Mouse (Mus musculus) intestine, postnatal 0 days (tissue): ENCODE measurements around the gene Fam71a. TPM values are rescaled to one million over a fixed set of nuclear protein-coding genes. Genes with fewer than 3 reads are reported as not detected.

ENCODE experiments used
- ATAC-seq: fragments of 200-750 bp; cut with Nextera tagmentation; 2 replicates; pipeline ENCODE4 v1.8.0; 2017; ENCODE audit warnings: mild to moderate bottlenecking, moderate TSS enrichment, moderate library complexity
- H3K27ac ChIP-seq: fragments of 300-500 bp; sonication (generic); 2 replicates; pipeline ENCODE4 v1.5.1; 2014; ENCODE audit warnings: mild to moderate bottlenecking, low read depth, low read length, moderate library complexity
- H3K27me3 ChIP-seq: fragments of 300-500 bp; sonication (generic); replicated peaks from 2 replicates; pipeline ENCODE4 v1.6.1; 2014; ENCODE audit warnings: low read length, mixed read lengths; ENCODE audit not compliant: control insufficient read depth, insufficient read depth
- H3K36me3 ChIP-seq: fragments of 300-500 bp; sonication (generic); 2 replicates; pipeline ENCODE4 v1.6.1; 2014; ENCODE audit warnings: mild to moderate bottlenecking, moderate library complexity; ENCODE audit not compliant: control insufficient read depth, insufficient read depth
- H3K4me1 ChIP-seq: fragments of 300-500 bp; sonication (generic); replicated peaks from 2 replicates; pipeline ENCODE4 v1.6.1; 2014; ENCODE audit warnings: antibody characterized with exemption, low read length, mixed read lengths; ENCODE audit not compliant: control insufficient read depth, insufficient read depth
- H3K4me2 ChIP-seq: fragments of 300-500 bp; sonication (generic); replicated peaks from 2 replicates; pipeline ENCODE4 v1.6.1; 2014; ENCODE audit warnings: low read depth, mild to moderate bottlenecking, moderate library complexity
- H3K4me3 ChIP-seq: fragments of 300-500 bp; sonication (generic); 2 replicates; pipeline ENCODE4 v1.5.1; 2014; ENCODE audit warnings: low read depth, low read length
- H3K9ac ChIP-seq: fragments of 300-500 bp; sonication (generic); 2 replicates; pipeline ENCODE4 v1.6.1; 2014; ENCODE audit warnings: mild to moderate bottlenecking, low read depth, low read length
- H3K9me3 ChIP-seq: fragments of 300-500 bp; sonication (generic); 2 replicates; pipeline ENCODE4 v1.6.1; 2016; ENCODE audit warnings: mixed run types; ENCODE audit not compliant: control insufficient read depth
- CTCF ChIP-seq: sonication (generic); IDR thresholded peaks from 2 replicates; pipeline ENCODE4 v1.5.1; 2016; ENCODE audit warnings: low read depth, mild to moderate bottlenecking, control low read depth, antibody characterized with exemption, moderate library complexity
- WGBS: fragments of 180-500 bp; shearing (Covaris S2); extraction: QIAGEN DNeasy Blood & Tissue Kit; methylation state at CpG from one replicate; pipeline ENCODE4 v1.1.7; 2014; 5-methylcytosine and 5-hydroxymethylcytosine counted together
- polyA plus RNA-seq: library from polyadenylated mRNA; unstranded; fragments of >200 nt; fragmentation: Nextera tagmentation; extraction: Ambion mirVana; gene quantifications from 2 replicates; pipeline ENCODE4 v1.2.1, GENCODE M21; 2015

The Fam71a gene
- polyA plus RNA-seq, 1 experiment from 2014 or later, result not detected

GRCm38 (mm10) chr1:191135406-191135805, 29.2 kb downstream of the Fam71a start:
- 28% methylated on average over 4 of the region's 4 CpGs for WGBS
- peaks cover 5% of the 10 kb centered on the region; the same call in 1 of the 2 replicates for H3K4me1 ChIP-seq
- peak; percentile 82 for ATAC-seq
- H3K4me2 ChIP-seq, result no peak overlapping the region
- no peak overlapping the region for H3K9ac ChIP-seq
- no peaks in the 10 kb centered on the region for H3K36me3 ChIP-seq
- no peak for TF ChIP-seq CTCF
- no peaks in the 10 kb centered on the region for H3K9me3 ChIP-seq
- H3K4me3 ChIP-seq, result no peak overlapping the region
- H3K27me3 ChIP-seq, result no peaks in the 10 kb centered on the region
- H3K27ac ChIP-seq, result no peak overlapping the region

GRCm38 (mm10) chr1:191132934-191133333, 31.7 kb downstream of the Fam71a start:
- Histone ChIP-seq H3K4me1 (peaks cover 5% of the 10 kb centered on the region; the same call in 1 of the 2 replicates), H3K4me3 (no peak overlapping the region), H3K36me3 (no peaks in the 10 kb centered on the region), H3K4me2 (no peak overlapping the region), H3K27ac (no peak overlapping the region), H3K9me3 (no peaks in the 10 kb centered on the region), H3K27me3 (no peaks in the 10 kb centered on the region), H3K9ac (no peak overlapping the region)
- no peak for ATAC-seq
- 42% methylated on average over 5 of the region's 5 CpGs for WGBS
- no peak for TF ChIP-seq CTCF

DNA sequence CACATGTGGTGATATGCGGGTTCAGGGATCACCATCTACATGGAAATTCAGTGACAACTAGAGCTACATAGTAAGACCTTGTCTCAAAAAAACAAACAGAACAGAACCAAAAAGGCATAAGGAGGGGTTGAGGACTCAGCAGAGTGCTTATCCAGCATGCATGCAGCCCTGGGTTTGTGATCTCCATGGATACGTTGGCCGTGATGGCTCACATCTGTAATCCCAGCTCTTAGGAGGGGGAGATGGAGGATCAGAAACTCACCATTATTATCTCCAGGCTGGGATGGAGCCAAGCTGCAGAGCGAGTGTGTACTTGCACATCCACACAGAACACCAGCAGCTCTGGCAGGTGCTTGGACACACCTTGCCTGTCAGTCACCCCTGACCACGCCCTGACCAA, 32.4 kb downstream of the Fam71a start:
- Histone ChIP-seq H3K27me3 (no peaks in the 10 kb centered on the region), H3K4me2 (no peak overlapping the region), H3K4me1 (peaks cover 5% of the 10 kb centered on the region; the same call in 1 of the 2 replicates), H3K36me3 (no peaks in the 10 kb centered on the region), H3K9ac (no peak overlapping the region), H3K4me3 (no peak overlapping the region), H3K9me3 (no peaks in the 10 kb centered on the region), H3K27ac (no peak overlapping the region)
- ATAC-seq, result no peak
- no peak for TF ChIP-seq CTCF
- WGBS, result 39% methylated on average over 5 of the region's 5 CpGs

- H3K4me3 ChIP-seq, result no peak overlapping the region
Measured at GRCm38 (mm10) chr1:191131692-191132091, 32.9 kb downstream of the Fam71a start.

DNA sequence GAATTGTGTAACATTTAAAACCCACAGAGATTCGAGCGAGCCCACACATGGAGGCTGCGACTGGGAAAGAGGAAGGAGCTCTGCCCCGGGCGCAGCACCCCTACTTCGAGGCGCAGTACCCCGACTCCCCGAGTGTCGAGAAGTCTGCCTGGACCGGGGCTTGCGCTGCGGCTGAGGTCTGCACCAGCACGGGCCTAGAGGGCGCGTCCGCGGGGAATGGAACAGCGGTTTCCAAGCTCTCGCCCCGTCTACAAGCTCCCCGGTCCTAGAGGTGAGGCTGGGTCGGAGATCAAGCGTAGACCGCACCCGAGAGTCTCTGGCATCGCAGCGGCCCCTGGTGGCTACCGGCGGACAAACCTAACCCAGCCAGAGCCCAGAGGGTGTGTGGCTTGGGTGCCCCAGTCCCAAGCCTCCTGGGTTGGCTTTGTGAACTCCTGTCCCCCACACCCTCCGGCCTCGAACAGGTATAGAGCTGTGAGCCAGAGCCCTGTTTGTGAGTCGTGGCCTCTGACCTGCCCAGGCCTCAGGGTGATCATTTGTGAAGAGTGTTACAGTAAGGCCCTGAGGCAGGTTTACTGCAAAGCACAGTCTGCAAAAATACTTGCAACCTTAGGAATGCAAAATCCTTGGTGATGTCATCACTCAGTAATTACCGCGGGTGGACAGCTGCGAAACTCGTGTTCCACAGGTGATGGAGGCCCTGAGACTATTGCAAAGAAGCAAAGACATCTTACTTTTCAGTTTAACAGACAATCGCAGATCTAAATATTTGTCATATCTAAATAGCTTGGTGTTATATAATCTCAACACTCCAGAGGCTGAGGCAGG, 38.6 kb downstream of the Fam71a start:
- 14% methylated on average over 38 of the region's 38 CpGs for WGBS
- no peak overlapping the region for H3K27ac ChIP-seq
- H3K4me3 ChIP-seq, result peak overlapping the region; percentile 31
- H3K9me3 ChIP-seq, result no peaks in the 10 kb centered on the region
- H3K4me1 ChIP-seq, result no peaks in the 10 kb centered on the region
- peak; percentile 93 for TF ChIP-seq CTCF
- peak overlapping the region; percentile 68 for H3K4me2 ChIP-seq
- H3K9ac ChIP-seq, result no peak overlapping the region
- ATAC-seq, result peak; percentile 81
- H3K27me3 ChIP-seq, result peaks cover 5% of the 10 kb centered on the region; the same call in 1 of the 2 replicates
- no peaks in the 10 kb centered on the region for H3K36me3 ChIP-seq

More at GRCm38 (mm10) chr1:191131692-191132091, 32.9 kb downstream of the Fam71a start:
- H3K36me3 ChIP-seq, result no peaks in the 10 kb centered on the region
- ATAC-seq, result no peak
- 85% methylated on average over 2 of the region's 2 CpGs for WGBS
- H3K27ac ChIP-seq, result no peak overlapping the region
- H3K9ac ChIP-seq, result no peak overlapping the region
- no peak overlapping the region for H3K4me2 ChIP-seq
- H3K27me3 ChIP-seq, result no peaks in the 10 kb centered on the region
- H3K4me1 ChIP-seq, result peaks cover 5% of the 10 kb centered on the region; the same call in 1 of the 2 replicates
- no peak for TF ChIP-seq CTCF
- no peaks in the 10 kb centered on the region for H3K9me3 ChIP-seq

DNA sequence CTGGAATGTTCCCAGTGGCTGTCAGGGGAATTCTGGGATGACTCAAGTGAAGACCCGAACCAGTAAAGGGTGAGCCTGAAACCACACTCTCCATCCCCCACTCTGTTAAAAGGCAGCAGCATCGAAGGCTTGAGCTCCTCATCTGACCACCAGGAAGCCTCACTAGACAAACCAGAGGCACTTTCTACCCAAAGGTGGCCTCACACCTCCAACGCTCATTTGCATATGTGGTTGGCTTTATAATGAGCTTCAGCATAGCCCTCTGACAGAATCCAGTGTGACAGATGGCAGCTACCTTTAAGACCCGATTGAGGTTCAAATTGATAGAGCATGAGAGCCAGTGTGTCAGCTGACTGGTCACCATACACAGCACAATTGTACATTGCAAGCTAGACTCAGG, 40.3 kb downstream of the Fam71a start:
- Histone ChIP-seq H3K9me3 (no peaks in the 10 kb centered on the region), H3K9ac (no peak overlapping the region), H3K27me3 (peaks cover 5% of the 10 kb centered on the region; the same call in 1 of the 2 replicates), H3K4me2 (no peak overlapping the region), H3K36me3 (no peaks in the 10 kb centered on the region), H3K4me1 (no peaks in the 10 kb centered on the region), H3K27ac (no peak overlapping the region), H3K4me3 (no peak overlapping the region)
- WGBS, result 66% methylated on average over 4 of the region's 4 CpGs
- no peak for TF ChIP-seq CTCF
- no peak for ATAC-seq
